Mouse (Mus musculus): ENCODE measurements around the gene Traf6.

DNA sequence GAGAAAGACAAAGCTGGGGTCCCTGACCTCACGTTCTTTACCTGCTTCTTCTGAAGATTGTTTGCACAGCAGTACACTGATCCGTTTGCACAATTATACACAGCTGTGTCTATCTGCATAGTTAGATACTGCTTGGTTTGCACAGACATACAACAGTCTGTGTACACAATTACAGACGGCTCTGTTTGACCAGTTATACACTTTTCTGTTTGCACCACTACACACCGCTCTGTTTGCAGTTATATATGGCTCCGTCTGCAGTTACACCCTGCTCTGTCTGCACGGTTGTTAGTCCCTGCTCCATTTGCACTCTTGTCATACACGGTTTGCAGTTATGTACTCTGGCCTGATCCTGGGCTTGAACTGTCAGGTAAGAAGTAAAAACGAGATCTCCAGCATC is 63.4 kb downstream of the Traf6 start:
- TF ChIP-seq ZC3H11A (IDR thresholded peaks at IDR 0.05; ENCODE audit: borderline replicate concordance, low read depth, low read length) (no peak), HCFC1 (IDR thresholded peaks at IDR 0.05; ENCODE audit: borderline replicate concordance, insufficient read depth, low read length) (no peak), ZNF384 (IDR thresholded peaks at IDR 0.05; ENCODE audit: low read depth, low read length) (no peak), CHD2 (IDR thresholded peaks at IDR 0.05; ENCODE audit: low read depth, low read length) (no peak)

Measured in ES-E14 (cell line).